Mouse (Mus musculus): ENCODE measurements around the gene Cdkal1.

Gene Cdkal1

GRCm38 (mm10) chr13:29161436-29161835, 694.0 kb downstream of the Cdkal1 start:
- TF ChIP-seq POU5F1 (IDR thresholded peaks at IDR 0.05; ENCODE audit: borderline replicate concordance, low read length), result no peak
- TF ChIP-seq NANOG (IDR thresholded peaks at IDR 0.05; ENCODE audit: borderline replicate concordance, low read length), result no peak
- no peak for TF ChIP-seq CTCF (conservative IDR thresholded peaks at IDR 0.05; ENCODE audit: low read length)
- Histone ChIP-seq H3K9me3 (ENCODE audit: low read length) (no peaks in the 10 kb centered on the region), H3K36me3 (ENCODE audit: insufficient read depth, low read length) (no peaks in the 10 kb centered on the region), H3K4me3 (replicated peaks; ENCODE audit: low read length) (no peak overlapping the region), H3K27me3 (ENCODE audit: insufficient read depth, low read length) (no peaks in the 10 kb centered on the region), H3K4me1 (replicated peaks; ENCODE audit: low read depth, low read length) (no peaks in the 10 kb centered on the region)

- no peak for TF ChIP-seq POU5F1 (IDR thresholded peaks at IDR 0.05; ENCODE audit: borderline replicate concordance, low read length)
- TF ChIP-seq NANOG (IDR thresholded peaks at IDR 0.05; ENCODE audit: borderline replicate concordance, low read length), result no peak
- TF ChIP-seq CTCF (conservative IDR thresholded peaks at IDR 0.05; ENCODE audit: low read length), result no peak
- H3K4me3 ChIP-seq (replicated peaks; ENCODE audit: low read length), result no peak overlapping the region
- no peaks in the 10 kb centered on the region for H3K9me3 ChIP-seq (ENCODE audit: low read length)
- H3K27me3 ChIP-seq (ENCODE audit: insufficient read depth, low read length), result no peaks in the 10 kb centered on the region
- H3K4me1 ChIP-seq (replicated peaks; ENCODE audit: low read depth, low read length), result no peaks in the 10 kb centered on the region
- H3K36me3 ChIP-seq (ENCODE audit: insufficient read depth, low read length), result no peaks in the 10 kb centered on the region
These were observed 698.8 kb downstream of the Cdkal1 start for GRCm38 (mm10) chr13:29156703-29157102.

GRCm38 (mm10) chr13:29155297-29155696, 700.2 kb downstream of the Cdkal1 start:
- TF ChIP-seq POU5F1 (IDR thresholded peaks at IDR 0.05; ENCODE audit: borderline replicate concordance, low read length), result no peak
- TF ChIP-seq CTCF (conservative IDR thresholded peaks at IDR 0.05; ENCODE audit: low read length), result no peak
- no peak for TF ChIP-seq NANOG (IDR thresholded peaks at IDR 0.05; ENCODE audit: borderline replicate concordance, low read length)
- no peaks in the 10 kb centered on the region for H3K4me1 ChIP-seq (replicated peaks; ENCODE audit: low read depth, low read length)
- no peaks in the 10 kb centered on the region for H3K36me3 ChIP-seq (ENCODE audit: insufficient read depth, low read length)
- no peaks in the 10 kb centered on the region for H3K9me3 ChIP-seq (ENCODE audit: low read length)
- no peaks in the 10 kb centered on the region for H3K27me3 ChIP-seq (ENCODE audit: insufficient read depth, low read length)
- no peak overlapping the region for H3K4me3 ChIP-seq (replicated peaks; ENCODE audit: low read length)

GRCm38 (mm10) chr13:29150120-29150519, 705.4 kb downstream of the Cdkal1 start:
- H3K27me3 ChIP-seq (ENCODE audit: insufficient read depth, low read length), result no peaks in the 10 kb centered on the region
- H3K9me3 ChIP-seq (ENCODE audit: low read length), result no peaks in the 10 kb centered on the region
- H3K36me3 ChIP-seq (ENCODE audit: insufficient read depth, low read length), result no peaks in the 10 kb centered on the region
- TF ChIP-seq NANOG (IDR thresholded peaks at IDR 0.05; ENCODE audit: borderline replicate concordance, low read length) (no peak), CTCF (conservative IDR thresholded peaks at IDR 0.05; ENCODE audit: low read length) (no peak), POU5F1 (IDR thresholded peaks at IDR 0.05; ENCODE audit: borderline replicate concordance, low read length) (no peak)
- H3K4me3 ChIP-seq (replicated peaks; ENCODE audit: low read length), result no peak overlapping the region
- H3K4me1 ChIP-seq (replicated peaks; ENCODE audit: low read depth, low read length), result no peaks in the 10 kb centered on the region

DNA sequence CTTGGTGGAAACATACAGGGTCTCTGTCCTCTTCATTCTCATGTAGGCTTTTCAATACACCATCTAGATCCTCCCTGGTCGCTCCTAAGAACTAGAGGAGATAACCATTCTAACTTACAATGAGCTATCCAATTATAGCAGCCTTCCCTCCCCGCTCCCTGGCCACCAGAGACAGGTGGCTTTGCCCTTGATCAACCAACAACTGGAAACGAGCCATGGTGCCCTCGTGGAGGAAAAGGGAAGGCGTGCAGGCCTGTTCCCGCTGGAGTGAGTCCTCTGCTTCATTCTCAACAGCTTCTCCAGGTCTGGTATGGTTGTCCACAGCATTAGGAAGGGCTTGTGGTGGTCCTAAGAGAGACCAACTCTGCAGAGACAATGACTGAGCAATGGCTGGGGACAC, 706.1 kb downstream of the Cdkal1 start:
- no peaks in the 10 kb centered on the region for H3K27me3 ChIP-seq (ENCODE audit: insufficient read depth, low read length)
- no peaks in the 10 kb centered on the region for H3K9me3 ChIP-seq (ENCODE audit: low read length)
- H3K4me1 ChIP-seq (replicated peaks; ENCODE audit: low read depth, low read length), result no peaks in the 10 kb centered on the region
- TF ChIP-seq POU5F1 (IDR thresholded peaks at IDR 0.05; ENCODE audit: borderline replicate concordance, low read length) (no peak), NANOG (IDR thresholded peaks at IDR 0.05; ENCODE audit: borderline replicate concordance, low read length) (no peak), CTCF (conservative IDR thresholded peaks at IDR 0.05; ENCODE audit: low read length) (no peak)
- no peak overlapping the region for H3K4me3 ChIP-seq (replicated peaks; ENCODE audit: low read length)
- H3K36me3 ChIP-seq (ENCODE audit: insufficient read depth, low read length), result no peaks in the 10 kb centered on the region

- Histone ChIP-seq H3K9me3 (ENCODE audit: low read length) (no peaks in the 10 kb centered on the region), H3K36me3 (ENCODE audit: insufficient read depth, low read length) (no peaks in the 10 kb centered on the region), H3K4me1 (replicated peaks; ENCODE audit: low read depth, low read length) (no peaks in the 10 kb centered on the region), H3K4me3 (replicated peaks; ENCODE audit: low read length) (no peak overlapping the region), H3K27me3 (ENCODE audit: insufficient read depth, low read length) (no peaks in the 10 kb centered on the region)
- TF ChIP-seq POU5F1 (IDR thresholded peaks at IDR 0.05; ENCODE audit: borderline replicate concordance, low read length) (no peak), NANOG (IDR thresholded peaks at IDR 0.05; ENCODE audit: borderline replicate concordance, low read length) (no peak), CTCF (conservative IDR thresholded peaks at IDR 0.05; ENCODE audit: low read length) (no peak)
These were observed 706.9 kb downstream of the Cdkal1 start for GRCm38 (mm10) chr13:29148616-29149015.

All from E14TG2a.4 (cell line).